Mouse (Mus musculus): ENCODE measurements at regions not wholly inside any gene's neighbourhood (a gene's known extent, or its start where the extent isn't known, plus 50 kb on each side); places are given as distances from the start of the nearest gene placed in this dataset.

DNA sequence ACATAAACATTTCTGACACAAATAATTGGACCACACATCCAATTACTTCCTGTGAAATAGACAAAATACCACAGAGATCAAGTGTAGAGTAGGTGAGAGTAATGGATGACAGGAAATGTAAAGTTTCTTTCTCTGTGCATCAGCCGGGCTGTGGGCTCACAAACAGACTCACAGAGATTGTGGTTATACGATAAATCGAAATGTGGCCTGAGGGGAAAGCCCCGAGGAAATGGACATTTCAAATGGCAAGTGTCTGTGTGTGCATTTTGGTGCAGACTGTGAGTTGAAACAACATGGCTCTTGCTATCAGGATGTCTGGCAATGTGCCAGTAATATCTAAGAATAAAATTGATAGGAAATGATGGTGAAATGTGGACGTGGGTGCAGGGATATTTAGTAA is 234.8 kb upstream of the Meis1 start:
- TF ChIP-seq CTCF (IDR thresholded peaks at IDR 0.05; ENCODE audit: control insufficient read depth, insufficient read depth, low read length) (no peak), POLR2A (IDR thresholded peaks at IDR 0.05; ENCODE audit: borderline replicate concordance, control insufficient read depth, low read depth, low read length) (no peak)
